Mouse (Mus musculus): ENCODE results near the gene Swap70. TPM values are rescaled to one million over a fixed set of nuclear protein-coding genes. Genes with fewer than 3 reads are reported as not detected.

The Swap70 gene
- 27.2 TPM for polyA plus RNA-seq (2014; fragmentation: Illumina TruSeq; extraction: RNeasy Lipid Tissue Mini Kit (QIAGEN cat#74804); ENCODE audit: insufficient read depth, low read depth, low replicate concordance)

DNA sequence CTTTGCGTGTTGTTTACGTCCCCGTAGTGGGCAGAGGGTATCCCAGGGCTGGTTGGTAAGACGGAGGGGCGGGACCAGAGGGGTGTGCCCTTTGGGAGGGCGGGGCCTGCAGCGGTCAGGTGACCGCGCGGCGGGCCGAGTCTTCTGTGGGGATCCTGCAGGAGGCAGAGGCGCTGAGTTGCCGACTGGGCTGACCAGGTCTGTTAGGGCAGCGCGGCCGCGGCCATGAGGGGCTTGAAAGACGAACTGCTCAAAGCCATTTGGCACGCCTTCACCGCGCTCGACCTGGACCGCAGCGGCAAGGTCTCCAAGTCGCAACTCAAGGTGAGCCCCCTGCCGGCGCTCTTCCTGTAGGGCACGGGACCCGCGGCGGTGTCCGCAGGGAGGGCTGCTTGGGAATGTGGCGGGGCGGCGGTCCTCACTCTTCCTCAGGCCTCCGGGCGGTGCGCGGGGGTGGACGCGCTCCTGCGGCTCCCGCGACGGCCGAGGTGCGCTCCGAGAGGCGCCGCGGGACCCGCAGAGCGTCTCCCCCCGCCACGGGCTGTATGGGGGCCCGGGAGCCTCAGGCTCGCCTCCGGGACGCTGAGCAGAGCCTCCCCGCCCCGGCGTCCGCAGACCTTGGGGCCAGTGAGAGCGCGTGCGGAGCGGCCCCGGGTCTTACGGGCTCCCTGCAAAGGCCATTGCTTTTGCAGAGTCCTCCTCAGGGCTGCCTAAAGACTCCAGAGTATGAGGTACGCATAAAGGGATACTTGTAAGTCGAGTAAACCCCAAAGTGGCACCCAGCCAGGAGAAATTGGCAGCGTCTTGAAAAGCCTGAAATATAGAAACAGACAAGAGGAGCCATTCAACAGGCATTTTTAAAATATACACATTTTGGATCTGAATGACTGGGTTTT, at the start of gene Swap70:
Swap70 (plus strand) TSS at position 126 of the 896 bp plus-strand sequence.

Other genes starting within 250 kb of the Swap70 start
- gene Tmem41b, start 234.8 kb upstream of the Swap70 start, polyA plus RNA-seq (2014; fragmentation: Illumina TruSeq; extraction: RNeasy Lipid Tissue Mini Kit (QIAGEN cat#74804); ENCODE audit: insufficient read depth, low read depth, low replicate concordance) = 30.8 TPM
- gene Ipo7, start 203.4 kb upstream of the Swap70 start, polyA plus RNA-seq (2014; fragmentation: Illumina TruSeq; extraction: RNeasy Lipid Tissue Mini Kit (QIAGEN cat#74804); ENCODE audit: insufficient read depth, low read depth, low replicate concordance) = 29.3 TPM
- 6.8 TPM for gene Zfp143, start 160.5 kb upstream of the Swap70 start, polyA plus RNA-seq (2014; fragmentation: Illumina TruSeq; extraction: RNeasy Lipid Tissue Mini Kit (QIAGEN cat#74804); ENCODE audit: insufficient read depth, low read depth, low replicate concordance)
- gene Wee1, start 99.7 kb upstream of the Swap70 start, polyA plus RNA-seq (2014; fragmentation: Illumina TruSeq; extraction: RNeasy Lipid Tissue Mini Kit (QIAGEN cat#74804); ENCODE audit: insufficient read depth, low read depth, low replicate concordance) = 2.5 TPM

Measured in lung, adult 10 weeks (tissue).